Mouse (Mus musculus) heart, embryonic 11.5 days (tissue): ENCODE results near the gene Fam184b. TPM values are rescaled to one million over a fixed set of nuclear protein-coding genes. Genes with fewer than 3 reads are reported as not detected.

Source experiments
- ATAC-seq: fragments of 200-750 bp; cut with Nextera tagmentation; replicated peaks from 2 replicates; pipeline ENCODE4 v1.8.0; 2017; ENCODE audit warnings: moderate library complexity; ENCODE audit not compliant: insufficient number of reproducible peaks, low FRiP score, low TSS enrichment
- H3K27ac ChIP-seq: fragments of 300-500 bp; sonication (generic); 2 replicates; pipeline ENCODE4 v1.5.1; 2014; ENCODE audit warnings: mild to moderate bottlenecking, low read depth, low read length
- H3K27me3 ChIP-seq: fragments of 300-500 bp; sonication (generic); 2 replicates; pipeline ENCODE4 v1.6.1; 2014; ENCODE audit warnings: mild to moderate bottlenecking, low read length, mixed read lengths; ENCODE audit not compliant: control insufficient read depth, insufficient read depth
- H3K36me3 ChIP-seq: fragments of 300-500 bp; sonication (generic); 2 replicates; pipeline ENCODE4 v1.6.1; 2014; ENCODE audit warnings: mild to moderate bottlenecking, low read length, moderate library complexity, mixed read lengths; ENCODE audit not compliant: control insufficient read depth, insufficient read depth
- H3K4me1 ChIP-seq: fragments of 300-500 bp; sonication (generic); 2 replicates; pipeline ENCODE4 v1.6.1; 2014; ENCODE audit warnings: low read length; ENCODE audit not compliant: control insufficient read depth, insufficient read depth
- H3K4me2 ChIP-seq: fragments of 300-500 bp; sonication (generic); 2 replicates; pipeline ENCODE4 v1.6.1; 2014; ENCODE audit warnings: mild to moderate bottlenecking, moderate library complexity
- H3K4me3 ChIP-seq: fragments of 300-500 bp; sonication (generic); 2 replicates; pipeline ENCODE4 v1.5.1; 2014; ENCODE audit warnings: low read depth, low read length
- H3K9ac ChIP-seq: fragments of 300-500 bp; sonication (generic); 2 replicates; pipeline ENCODE4 v1.6.1; 2014; ENCODE audit warnings: mild to moderate bottlenecking, low read depth, low read length, moderate library complexity
- H3K9me3 ChIP-seq: fragments of 300-500 bp; sonication (generic); replicated peaks from 2 replicates; pipeline ENCODE4 v1.6.1; 2016; ENCODE audit warnings: low read length; ENCODE audit not compliant: control insufficient read depth
- WGBS: fragments of 180-500 bp; shearing (Covaris S2); extraction: QIAGEN DNeasy Blood & Tissue Kit; methylation state at CpG from one replicate; pipeline ENCODE4 v1.1.7; 2014; ENCODE audit not compliant: insufficient replicate concordance; 5-methylcytosine and 5-hydroxymethylcytosine counted together
- polyA plus RNA-seq: library from polyadenylated mRNA; unstranded; fragments of >200 nt; fragmentation: Nextera tagmentation; extraction: Ambion mirVana; gene quantifications from 2 replicates; pipeline ENCODE4 v1.2.1, GENCODE M21; 2014

Gene Fam184b
- polyA plus RNA-seq, 1 experiment from 2014 or later: 0.06 TPM

- Histone ChIP-seq H3K4me2 (no peak overlapping the region), H3K4me3 (no peak overlapping the region), H3K4me1 (no peaks in the 10 kb centered on the region), H3K9me3 (no peaks in the 10 kb centered on the region), H3K36me3 (no peaks in the 10 kb centered on the region), H3K27me3 (no peaks in the 10 kb centered on the region), H3K9ac (no peak overlapping the region), H3K27ac (no peak overlapping the region)
- WGBS: 81% methylated on average over 2 of the region's 2 CpGs
- no peak for ATAC-seq
These were observed 158.3 kb downstream of the Fam184b start for GRCm38 (mm10) chr5:45481125-45481524.

- H3K4me2 ChIP-seq: no peak overlapping the region
- H3K27ac ChIP-seq: no peak overlapping the region
- ATAC-seq: no peak
- WGBS: 94% methylated on average over 1 of the region's 1 CpGs
- H3K36me3 ChIP-seq: no peaks in the 10 kb centered on the region
- H3K9ac ChIP-seq: no peak overlapping the region
- H3K4me3 ChIP-seq: no peak overlapping the region
- H3K27me3 ChIP-seq: no peaks in the 10 kb centered on the region
- no peaks in the 10 kb centered on the region for H3K4me1 ChIP-seq
- no peaks in the 10 kb centered on the region for H3K9me3 ChIP-seq
These were observed 159.3 kb downstream of the Fam184b start for GRCm38 (mm10) chr5:45480066-45480465.

Other genes starting within 250 kb of the Fam184b start
- gene Qdpr, start 189.4 kb downstream of the Fam184b start, polyA plus RNA-seq: 82.5 and 84.0 TPM in 2 replicates
- not detected in 2 replicates for gene Clrn2, start 185.9 kb downstream of the Fam184b start, polyA plus RNA-seq
- gene Lap3, start 146.2 kb downstream of the Fam184b start, polyA plus RNA-seq: 83.1 and 83.8 TPM in 2 replicates
- 192 and 200 TPM in 2 replicates for gene Med28, start 119.4 kb downstream of the Fam184b start, polyA plus RNA-seq
- gene Ncapg, start 30.3 kb upstream of the Fam184b start, polyA plus RNA-seq: 39.6 and 43.1 TPM in 2 replicates
- 17.8 and 19.0 TPM in 2 replicates for gene Lcorl, start 218.0 kb upstream of the Fam184b start, polyA plus RNA-seq